ENCODE assay signal across 8 mouse cellular contexts in the genomic region with DNA sequence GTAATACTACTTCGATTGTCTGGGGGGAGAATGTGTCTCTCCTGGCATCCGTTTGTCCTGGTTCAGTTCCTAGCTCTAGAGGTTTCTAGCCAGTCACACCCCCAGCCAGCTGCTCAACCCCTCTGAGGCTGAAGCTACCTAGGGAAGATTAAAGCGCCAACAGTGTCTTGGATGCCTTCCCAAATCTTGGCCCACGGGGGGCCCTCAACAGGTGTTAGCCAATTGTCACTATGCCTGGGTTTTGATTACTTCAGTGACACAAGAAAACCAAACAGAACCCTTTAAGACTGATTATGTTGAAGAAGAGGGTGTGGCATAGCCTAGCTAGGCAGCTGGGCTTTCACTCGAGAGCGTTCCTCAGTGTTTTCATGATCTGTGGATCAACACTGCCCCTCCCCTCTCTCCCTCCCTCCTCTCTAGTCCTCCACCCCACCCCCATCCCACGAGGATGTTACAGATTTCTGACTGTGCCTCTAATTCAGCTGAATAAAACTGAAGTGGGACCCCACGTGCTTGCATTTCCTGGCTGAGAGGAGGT. TPM values are rescaled to one million over a fixed set of nuclear protein-coding genes. Genes with fewer than 3 reads are reported as not detected.
DNase-seq lines count a peak whose midpoint lies in the region; ATAC-seq and TF ChIP-seq lines count a peak whose summit lies in the region.

No protein-coding gene starts in this region.

- H3K36me3 ChIP-seq in liver, adult 2 months (ENCODE audit: control insufficient read depth, insufficient read depth, low read length): no peaks in the 10 kb centered on the region
- H3K36me3 ChIP-seq in heart, embryonic 16.5 days (ENCODE audit: control insufficient read depth, insufficient read depth): no peaks in the 10 kb centered on the region
- H3K36me3 ChIP-seq in limb, embryonic 14.5 days (ENCODE audit: control insufficient read depth, insufficient read depth, low read length): no peaks in the 10 kb centered on the region
- H3K36me3 ChIP-seq in midbrain, embryonic 14.5 days (ENCODE audit: control insufficient read depth, insufficient read depth, low read length): no peaks in the 10 kb centered on the region

- no peak overlapping the region for H3K9ac ChIP-seq in liver, adult 2 months (ENCODE audit: low read depth, low read length)
- peak overlapping the region; percentile 78 for H3K9ac ChIP-seq in heart, embryonic 16.5 days (ENCODE audit: low read length)
- peak overlapping the region; percentile 74 for H3K9ac ChIP-seq in limb, embryonic 14.5 days (ENCODE audit: low read depth, low read length, severe bottlenecking)
- peak overlapping the region; percentile 69 for H3K9ac ChIP-seq in midbrain, embryonic 14.5 days (replicated peaks; ENCODE audit: low read length)

- H3K4me3 ChIP-seq in liver, adult 2 months (ENCODE audit: insufficient read depth, low read depth, low read length): no peak overlapping the region
- H3K4me3 ChIP-seq in heart, embryonic 16.5 days (ENCODE audit: low read length): peak overlapping the region; percentile 57
- peak overlapping the region; percentile 50 for H3K4me3 ChIP-seq in limb, embryonic 14.5 days (replicated peaks; ENCODE audit: low read length)
- H3K4me3 ChIP-seq in midbrain, embryonic 14.5 days (replicated peaks; ENCODE audit: low read depth, low read length): peak overlapping the region; percentile 40

- no peak for TF ChIP-seq CTCF in liver, adult 2 months (IDR thresholded peaks at IDR 0.05; ENCODE audit: low read depth, low read length)

- WGBS in liver, adult 2 months: 9% methylated on average over 8 of the region's 8 CpGs
- 15% methylated on average over 8 of the region's 8 CpGs for WGBS in heart, embryonic 16.5 days
- WGBS in limb, embryonic 14.5 days: 6% methylated on average over 8 of the region's 8 CpGs
- WGBS in midbrain, embryonic 14.5 days: 2% methylated on average over 8 of the region's 8 CpGs

- no peak for DNase-seq in liver, adult 2 months (ENCODE audit: extremely low read depth, low read depth, low spot score)
- no peak for DNase-seq in liver
- peak; percentile 24 to 44 for DNase-seq in cerebellum, postnatal 14 days
- peak; percentile 59 for DNase-seq in limb, embryonic 14.5 days (ENCODE audit: low spot score)
- peak; percentile 49 for DNase-seq in midbrain, embryonic 14.5 days
- peak; percentile 34 for DNase-seq in testis, postnatal 14 days (ENCODE audit: low spot score)
- no peak for DNase-seq in embryo, embryonic 10.5 days (ENCODE audit: low spot score)

- no peaks in the 10 kb centered on the region for H3K79me2 ChIP-seq in liver, adult 2 months (ENCODE audit: control insufficient read depth, insufficient read depth, low read length)

- no peaks in the 10 kb centered on the region for H3K4me1 ChIP-seq in liver, adult 2 months (ENCODE audit: control insufficient read depth, insufficient read depth, low read length)
- peaks cover 27% of the 10 kb centered on the region for H3K4me1 ChIP-seq in heart, embryonic 16.5 days (ENCODE audit: control insufficient read depth, insufficient read depth, low read length)
- H3K4me1 ChIP-seq in limb, embryonic 14.5 days (ENCODE audit: control insufficient read depth, insufficient read depth, low read length): peaks cover 21% of the 10 kb centered on the region
- peaks cover 20% of the 10 kb centered on the region for H3K4me1 ChIP-seq in midbrain, embryonic 14.5 days (ENCODE audit: control insufficient read depth, insufficient read depth, low read length)

- TF ChIP-seq POLR2A in liver, adult 2 months (IDR thresholded peaks at IDR 0.05; ENCODE audit: extremely low read depth, insufficient read depth, low read length): no peak
- TF ChIP-seq POLR2A in limb, embryonic 14.5 days (IDR thresholded peaks at IDR 0.05; ENCODE audit: borderline replicate concordance, extremely low read depth, insufficient read depth, insufficient read length): no peak

- H3K27ac ChIP-seq in liver, adult 2 months (replicated peaks; ENCODE audit: insufficient read depth, low read depth, low read length): peak overlapping the region; percentile 45
- peak overlapping the region; percentile 94 for H3K27ac ChIP-seq in heart, embryonic 16.5 days (ENCODE audit: low read length)
- H3K27ac ChIP-seq in limb, embryonic 14.5 days (replicated peaks; ENCODE audit: low read depth, low read length): peak overlapping the region; percentile 56
- peak overlapping the region; percentile 72; the same call in 1 of the 2 replicates for H3K27ac ChIP-seq in midbrain, embryonic 14.5 days (replicated peaks; ENCODE audit: low read depth, low read length)

- peaks cover 17% of the 10 kb centered on the region; the same call in 1 of the 2 replicates for H3K27me3 ChIP-seq in liver, adult 2 months (ENCODE audit: control insufficient read depth, insufficient read depth, low read length)
- no peaks in the 10 kb centered on the region for H3K27me3 ChIP-seq in heart, embryonic 16.5 days (ENCODE audit: control insufficient read depth, insufficient read depth, low read length)
- no peaks in the 10 kb centered on the region for H3K27me3 ChIP-seq in limb, embryonic 14.5 days (ENCODE audit: control insufficient read depth, insufficient read depth, low read length)
- no peaks in the 10 kb centered on the region for H3K27me3 ChIP-seq in midbrain, embryonic 14.5 days (ENCODE audit: control insufficient read depth, insufficient read depth, low read length)

- peak; percentile 46 for ATAC-seq in heart, embryonic 16.5 days (replicated peaks; ENCODE audit: extremely low read depth, insufficient read depth, low FRiP score)
- peak; percentile 68 for ATAC-seq in limb, embryonic 14.5 days (ENCODE audit: low FRiP score, low read depth)
- ATAC-seq in midbrain, embryonic 14.5 days (ENCODE audit: low FRiP score, low TSS enrichment): no peak

- no peaks in the 10 kb centered on the region for H3K9me3 ChIP-seq in heart, embryonic 16.5 days (replicated peaks; ENCODE audit: control insufficient read depth, low read length)
- H3K9me3 ChIP-seq in limb, embryonic 14.5 days (ENCODE audit: control insufficient read depth, low read length): no peaks in the 10 kb centered on the region
- H3K9me3 ChIP-seq in midbrain, embryonic 14.5 days (ENCODE audit: control insufficient read depth, low read length): no peaks in the 10 kb centered on the region

- H3K4me2 ChIP-seq in heart, embryonic 16.5 days (ENCODE audit: low read depth, low read length): peak overlapping the region; percentile 85
- H3K4me2 ChIP-seq in limb, embryonic 14.5 days (replicated peaks; ENCODE audit: low read depth, low read length, severe bottlenecking): peak overlapping the region; percentile 85
- peak overlapping the region; percentile 74 for H3K4me2 ChIP-seq in midbrain, embryonic 14.5 days (ENCODE audit: low read length)

RNA-seq across cellular contexts. Expression of gene Rnf7, which starts 40.1 kb away (rescaled TPM):
- 65.5 and 79.4 TPM in 2 replicates for total RNA-seq in liver, adult 2 months (2014; rRNA removed)
- polyA plus RNA-seq in liver, adult 2 months (2012; rRNA removed): 63.4 and 90.8 TPM in 2 replicates
- 186 and 194 TPM in 2 replicates for polyA plus RNA-seq in heart, embryonic 16.5 days (2015; fragmentation: Nextera tagmentation; extraction: Ambion mirVana)
- polyA plus RNA-seq in limb, embryonic 14.5 days (2012; rRNA removed): 183 and 341 TPM in 2 replicates
- polyA plus RNA-seq in limb, embryonic 14.5 days (2014; fragmentation: Nextera tagmentation; extraction: Ambion mirVana): 261 and 272 TPM in 2 replicates
- 262 and 263 TPM in 2 replicates for polyA plus RNA-seq in midbrain, embryonic 14.5 days (2014; fragmentation: Nextera tagmentation; extraction: Ambion mirVana)

Comparison
In these comparisons a context has a peak if more than half of its experiments do, and no peak if none do; other contexts are left out.
1. DNase-seq: peak in cerebellum, postnatal 14 days (2 of 2), limb, embryonic 14.5 days (single experiment), midbrain, embryonic 14.5 days (single experiment) and testis, postnatal 14 days (single experiment); none in liver, adult 2 months (single experiment), liver (single experiment) and embryo, embryonic 10.5 days (single experiment).
2. Peak in every context shown above with its lines, with median percentiles within 50 percentile points of each other: H3K27ac ChIP-seq and H3K4me2 ChIP-seq.